Mouse (Mus musculus) megakaryocyte, embryonic 14.5 days (primary cell): ENCODE data around the gene Acly.

ENCODE experiments used
- FLI1 ChIP-seq: IDR thresholded peaks from 2 replicates; pipeline ENCODE4 v1.6.1; 2012; ENCODE audit warnings: low read length, inconsistent platforms, mixed read lengths
- GATA1 ChIP-seq: IDR thresholded peaks from 3 replicates; pipeline ENCODE4 v1.6.1; 2012; ENCODE audit warnings: mixed read lengths, low read length, inconsistent platforms, borderline replicate concordance

DNA sequence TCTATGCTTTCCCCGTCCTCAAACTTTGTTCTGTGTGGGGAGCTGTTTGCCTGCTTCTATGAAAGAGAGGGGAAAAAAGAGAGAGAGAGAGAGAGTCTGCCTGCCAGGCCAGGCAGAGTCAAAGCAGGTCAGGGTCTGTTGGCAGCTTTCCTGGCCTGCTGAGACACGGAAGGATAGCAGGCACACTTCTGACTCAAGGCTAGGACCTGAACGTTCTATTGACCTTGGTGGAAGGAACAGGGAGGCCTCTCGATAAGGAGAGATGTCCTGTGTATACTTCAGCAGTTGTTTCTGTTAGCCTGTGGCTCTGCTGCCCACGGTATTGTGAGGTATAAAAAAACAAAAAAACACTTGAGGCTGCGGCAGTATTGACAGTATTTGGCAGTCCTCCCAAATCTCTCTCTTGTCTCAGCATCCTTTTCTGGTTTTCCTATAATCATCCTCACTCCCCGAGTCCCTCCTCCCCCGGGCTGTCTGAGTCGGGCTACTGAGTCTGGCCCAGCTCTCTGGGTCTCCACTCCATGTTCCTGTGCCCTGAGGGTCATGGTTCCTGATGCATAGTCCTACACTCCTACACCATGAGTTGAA is 99.1 kb downstream of the Acly start:
- TF ChIP-seq FLI1 (no peak), GATA1 (no peak)
